Comparison of ENCODE assay signal across 19 mouse cellular contexts in the genomic region with DNA sequence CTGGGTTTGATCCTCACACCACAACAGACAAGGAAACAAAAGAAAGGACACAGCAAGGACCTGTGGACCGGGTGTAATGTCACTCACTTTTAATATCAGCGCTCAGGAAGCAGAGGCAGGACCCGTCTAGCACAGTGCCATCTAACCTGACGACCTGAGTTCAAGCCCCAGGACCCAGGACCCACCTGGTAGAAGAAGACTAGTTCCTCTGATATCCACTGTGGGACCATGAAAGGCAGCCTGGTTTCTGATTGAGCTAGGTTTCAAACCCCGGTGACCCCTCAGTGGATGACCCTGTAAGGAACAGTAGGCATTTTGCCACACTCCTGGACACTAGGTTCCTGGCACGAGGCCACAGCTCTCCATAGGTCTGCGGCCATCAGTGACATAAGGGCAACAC. TPM values are rescaled to one million over a fixed set of nuclear protein-coding genes. Genes with fewer than 3 reads are reported as not detected.
DNase-seq lines count a peak whose midpoint lies in the region.
"Had no signal": no experiment of that assay in that cellular context is flagged by ENCODE, and none has a peak within 500 bp of the region (broad histone marks: within the 10 kb centered on the region; RNA-seq: fewer than 3 reads in every experiment).

No protein-coding gene starts in this region.

- peaks cover 27% of the 10 kb centered on the region for H3K27me3 ChIP-seq in heart, embryonic 10.5 days (ENCODE audit: insufficient read depth, poor library complexity, severe bottlenecking)

- H3K36me3 ChIP-seq in heart, embryonic 10.5 days = no peaks in the 10 kb centered on the region
- H3K36me3 ChIP-seq: embryonic facial prominence, embryonic 13.5 days; forebrain, embryonic 12.5 days; heart, embryonic 15.5 days; hindbrain, embryonic 15.5 days had no signal

- no peaks in the 10 kb centered on the region for H3K9me3 ChIP-seq in heart, embryonic 10.5 days
- H3K9me3 ChIP-seq: embryonic facial prominence, embryonic 13.5 days; forebrain, embryonic 12.5 days; heart, embryonic 15.5 days; hindbrain, embryonic 15.5 days had no signal

- H3K27ac ChIP-seq in heart, embryonic 10.5 days = no peak overlapping the region
- H3K27ac ChIP-seq: embryonic facial prominence, embryonic 13.5 days; forebrain, embryonic 12.5 days; gastrocnemius, adult 2 months; heart, embryonic 15.5 days; hindbrain, embryonic 15.5 days had no signal

- H3K4me1 ChIP-seq in heart, embryonic 10.5 days = peaks cover 16% of the 10 kb centered on the region

- DNase-seq in heart, adult 11 months = peak; percentile 77
- no peak for DNase-seq in heart, embryonic 10.5 days (ENCODE audit: low spot score)
- peak; percentile 17 to 26 for DNase-seq in right cerebral cortex, postnatal 10 days (ENCODE audit: low spot score in 2 of 2)
- DNase-seq in right cerebral cortex, adult 2 months (ENCODE audit: low spot score in 2 of 2) = no peak
- peak; percentile 3 for DNase-seq in urinary bladder, postnatal 14 days (ENCODE audit: low spot score)
- no peak for DNase-seq in urinary bladder, postnatal 36 days (ENCODE audit: low spot score in 2 of 2)
- DNase-seq: adrenal gland, adult 8-10 months; cerebellum, adult 11 months; cerebellum, adult 8-10 months; cerebellum, postnatal 36 days; gastrocnemius, adult 2 months; gastrocnemius, postnatal 25 days had no signal

- no peak overlapping the region for H3K4me3 ChIP-seq in heart, embryonic 10.5 days
- H3K4me3 ChIP-seq: embryonic facial prominence, embryonic 13.5 days; forebrain, embryonic 12.5 days; gastrocnemius, adult 2 months; heart, embryonic 15.5 days; hindbrain, embryonic 15.5 days had no signal

- 85% methylated on average over 7 of the region's 7 CpGs for WGBS in heart, embryonic 10.5 days

RNA-seq across cellular contexts. Expression of gene Cdkn1a, which starts 6.1 kb away (rescaled TPM):
- 31.3 and 33.1 TPM in 2 replicates for polyA plus RNA-seq in heart, embryonic 10.5 days (2016; fragmentation: Nextera tagmentation; extraction: Ambion mirVana)

RNA-seq across cellular contexts. Expression of gene Rab44, which starts 29.3 kb away (rescaled TPM):
- polyA plus RNA-seq in heart, embryonic 10.5 days (2016; fragmentation: Nextera tagmentation; extraction: Ambion mirVana) = 0.23 and 0.48 TPM in 2 replicates
- polyA plus RNA-seq: forebrain, embryonic 16.5 days; heart, embryonic 11.5 days; hindbrain, embryonic 11.5 days had no signal

RNA-seq across cellular contexts. Expression of gene Srsf3, which starts 52.2 kb away (rescaled TPM):
- 433 and 498 TPM in 2 replicates for polyA plus RNA-seq in heart, embryonic 10.5 days (2016; fragmentation: Nextera tagmentation; extraction: Ambion mirVana)

Comparison
In these comparisons a context has a peak if more than half of its experiments do, and no peak if none do; other contexts are left out.
1. DNase-seq: peak in heart, adult 11 months (single experiment), right cerebral cortex, postnatal 10 days (2 of 2) and urinary bladder, postnatal 14 days (single experiment); none in heart, embryonic 10.5 days (single experiment), right cerebral cortex, adult 2 months (0 of 2) and urinary bladder, postnatal 36 days (0 of 2).